Mouse (Mus musculus): Measurements from ENCODE around the gene Pik3ca.
"Not testable (repeated sequence)": the region's sequence is repeated elsewhere in the genome, so short reads cannot be mapped to it uniquely, and the experiment has no call there.

Pik3ca gene

DNA sequence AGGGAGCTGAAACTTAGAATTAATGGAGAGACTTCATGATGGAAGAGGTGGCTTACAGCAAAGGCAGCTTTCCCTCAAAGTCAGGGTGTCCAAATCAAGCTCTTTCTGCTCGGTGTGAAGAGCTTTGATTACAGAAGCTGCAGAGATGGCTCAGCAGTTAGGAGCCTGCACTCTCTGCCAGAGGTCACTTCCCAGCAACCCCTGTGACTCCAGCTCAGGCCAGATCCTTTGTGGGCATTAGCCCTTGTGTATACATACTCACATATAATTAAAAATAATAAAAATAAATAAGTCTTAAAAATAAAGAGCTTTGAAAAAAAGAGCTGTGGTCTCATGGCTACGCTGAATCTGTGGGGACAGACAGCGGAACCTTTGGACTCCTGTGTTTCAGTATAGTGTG, 4.1 kb downstream of the Pik3ca start:
- DNase-seq (ENCODE audit: low read depth, low spot score) = no peak

DNA sequence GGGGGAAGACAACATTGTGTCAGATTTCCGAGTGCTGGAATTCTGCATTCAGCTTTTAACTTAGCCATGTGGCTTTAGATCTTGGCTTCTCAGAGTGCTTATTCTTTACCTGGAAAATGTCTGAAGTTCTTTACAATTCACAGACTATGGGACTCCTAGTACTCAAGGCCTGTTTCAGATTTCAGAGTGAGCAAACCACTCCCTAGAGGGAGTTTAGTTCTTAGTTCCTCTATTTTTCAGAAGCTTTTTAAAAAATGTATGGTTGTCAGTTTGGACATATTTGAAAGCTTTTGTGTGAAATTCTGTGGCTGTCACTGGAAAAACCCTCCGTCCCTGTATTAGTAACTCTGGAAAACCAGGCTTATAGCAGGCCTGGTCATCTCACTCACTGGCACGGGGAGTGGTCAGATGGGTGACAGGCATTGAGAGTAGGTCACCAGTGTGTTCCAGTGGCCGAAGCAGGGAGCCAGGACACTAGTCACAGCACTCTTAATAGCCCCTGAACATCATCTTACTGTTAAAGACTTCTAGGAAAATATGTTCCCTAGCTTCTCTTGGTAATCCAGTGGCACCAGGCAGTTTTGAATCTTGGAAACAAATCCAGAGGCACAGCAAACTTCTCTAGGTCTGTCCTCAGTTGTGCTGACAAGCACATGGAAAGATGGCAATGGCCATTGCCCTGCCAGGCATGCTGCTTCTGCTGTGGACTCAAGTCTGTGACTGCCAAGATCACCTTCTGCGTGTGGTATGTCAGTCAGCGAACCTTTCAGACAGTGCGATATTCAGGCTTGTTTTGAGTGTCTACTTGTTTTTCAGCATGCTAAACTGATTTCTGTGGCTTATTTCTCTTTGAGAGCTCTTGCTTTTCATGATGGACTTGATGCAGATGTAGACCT, 5.8 kb downstream of the Pik3ca start:
- no peak for DNase-seq (ENCODE audit: low read depth, low spot score)

DNA sequence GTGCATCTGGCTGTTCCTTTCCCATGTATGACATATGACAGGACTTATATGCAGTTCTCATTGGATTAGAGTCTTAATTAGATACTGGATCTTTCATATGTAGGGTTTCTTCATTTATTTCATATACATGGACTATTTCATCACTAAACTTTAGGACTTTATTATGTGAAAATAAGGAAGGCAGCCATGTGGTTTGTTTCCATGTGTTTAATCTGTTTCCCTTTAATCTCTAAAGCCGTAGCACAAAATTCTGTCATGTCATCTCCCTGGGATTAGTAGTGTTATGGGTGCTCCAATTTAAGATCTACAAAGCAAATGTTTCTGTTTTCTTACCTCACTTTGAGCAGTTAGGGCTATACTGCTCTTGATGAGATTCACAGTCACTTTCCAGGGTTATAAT, 8.2 kb downstream of the Pik3ca start:
- no peak for DNase-seq (ENCODE audit: low read depth, low spot score)

DNA sequence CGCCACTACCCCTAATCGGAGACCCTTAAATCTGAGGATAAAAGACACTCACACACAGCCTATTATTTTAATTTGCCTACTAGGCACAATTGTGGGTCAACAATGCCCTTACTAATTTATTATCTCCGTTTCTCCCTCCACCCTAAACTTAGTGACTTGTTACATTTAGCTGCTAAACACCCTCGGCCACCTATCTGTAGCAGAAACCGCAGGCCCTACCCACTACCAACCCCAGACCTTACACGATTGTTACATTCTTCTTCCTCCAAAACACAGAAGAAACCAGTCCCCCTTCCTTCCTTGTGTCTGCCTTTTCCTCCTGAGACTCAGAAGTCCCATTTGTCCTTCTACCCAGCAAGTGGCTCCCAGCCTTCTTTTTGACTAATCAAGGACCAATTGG, 9.3 kb downstream of the Pik3ca start:
- no peak for DNase-seq (ENCODE audit: low read depth, low spot score)

DNA sequence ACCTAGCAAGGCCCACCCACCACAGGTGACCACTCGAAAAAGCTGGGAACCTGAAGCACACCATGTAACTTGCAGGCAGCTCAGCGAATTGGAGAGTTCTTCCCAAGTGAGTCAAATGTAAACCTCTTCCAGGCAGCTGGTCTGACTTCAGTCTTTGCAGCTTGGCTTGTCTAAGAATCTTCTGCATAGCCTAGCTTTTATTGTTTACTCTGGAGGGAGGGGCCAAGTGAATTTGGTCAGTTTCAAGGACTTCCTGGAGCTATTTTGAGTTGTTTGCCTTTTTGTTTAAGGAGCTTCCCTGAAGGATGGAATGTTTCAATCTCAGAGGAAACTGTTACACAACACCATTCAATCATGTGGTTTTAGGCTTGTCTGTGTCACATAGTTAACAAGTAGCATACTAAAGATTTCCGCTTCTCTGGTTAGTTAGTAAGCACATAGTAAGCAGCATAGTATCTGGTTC, 11.4 kb downstream of the Pik3ca start:
- no peak for DNase-seq (ENCODE audit: low read depth, low spot score)

DNA sequence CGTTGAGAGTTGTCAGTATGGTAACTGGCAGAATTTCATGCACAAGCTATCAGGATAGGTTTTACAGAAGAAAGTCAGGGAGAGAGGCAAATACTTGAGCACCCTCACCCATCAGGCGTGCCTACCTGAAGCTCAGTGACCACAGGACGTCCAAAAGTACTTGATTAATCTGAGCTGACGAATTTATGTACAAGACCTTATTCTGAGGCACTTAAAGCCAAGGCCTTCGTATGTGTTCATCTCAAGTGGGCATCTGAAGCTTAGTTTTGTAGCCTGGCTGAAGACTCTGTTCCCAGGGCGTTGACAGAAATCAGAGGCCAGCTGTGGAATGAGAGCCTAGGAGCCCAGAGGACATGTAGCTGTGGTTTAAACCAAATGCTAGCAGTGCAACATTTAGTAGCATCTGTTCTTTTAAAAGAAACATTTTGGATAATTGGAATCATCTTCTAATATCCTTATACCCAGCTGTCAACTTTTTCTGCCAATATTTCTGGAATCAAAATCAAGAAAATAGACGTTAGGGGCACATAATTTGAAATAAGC, 15.1 kb downstream of the Pik3ca start:
- DNase-seq (ENCODE audit: low read depth, low spot score) = no peak

DNA sequence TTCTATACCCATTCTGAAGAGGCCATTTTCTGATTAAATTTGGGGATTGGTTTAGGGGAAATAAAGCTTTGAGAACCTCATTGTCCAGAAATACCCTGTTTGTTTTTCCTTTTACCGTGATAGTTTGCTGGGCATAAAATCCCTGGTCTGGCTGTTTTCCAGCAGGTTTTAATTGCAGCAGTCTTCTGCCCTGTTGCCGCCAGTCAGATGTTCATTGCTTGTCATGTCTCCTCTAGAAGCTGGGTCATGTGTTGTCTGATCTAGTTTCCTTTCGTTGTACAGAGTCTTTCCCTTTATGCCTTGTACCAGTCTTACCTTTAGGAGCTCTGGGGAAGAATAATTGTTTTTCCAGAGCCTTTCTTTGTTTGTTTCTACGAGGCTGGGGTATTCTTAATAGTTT, 16.9 kb downstream of the Pik3ca start:
- DNase-seq (ENCODE audit: low read depth, low spot score) = no peak

DNA sequence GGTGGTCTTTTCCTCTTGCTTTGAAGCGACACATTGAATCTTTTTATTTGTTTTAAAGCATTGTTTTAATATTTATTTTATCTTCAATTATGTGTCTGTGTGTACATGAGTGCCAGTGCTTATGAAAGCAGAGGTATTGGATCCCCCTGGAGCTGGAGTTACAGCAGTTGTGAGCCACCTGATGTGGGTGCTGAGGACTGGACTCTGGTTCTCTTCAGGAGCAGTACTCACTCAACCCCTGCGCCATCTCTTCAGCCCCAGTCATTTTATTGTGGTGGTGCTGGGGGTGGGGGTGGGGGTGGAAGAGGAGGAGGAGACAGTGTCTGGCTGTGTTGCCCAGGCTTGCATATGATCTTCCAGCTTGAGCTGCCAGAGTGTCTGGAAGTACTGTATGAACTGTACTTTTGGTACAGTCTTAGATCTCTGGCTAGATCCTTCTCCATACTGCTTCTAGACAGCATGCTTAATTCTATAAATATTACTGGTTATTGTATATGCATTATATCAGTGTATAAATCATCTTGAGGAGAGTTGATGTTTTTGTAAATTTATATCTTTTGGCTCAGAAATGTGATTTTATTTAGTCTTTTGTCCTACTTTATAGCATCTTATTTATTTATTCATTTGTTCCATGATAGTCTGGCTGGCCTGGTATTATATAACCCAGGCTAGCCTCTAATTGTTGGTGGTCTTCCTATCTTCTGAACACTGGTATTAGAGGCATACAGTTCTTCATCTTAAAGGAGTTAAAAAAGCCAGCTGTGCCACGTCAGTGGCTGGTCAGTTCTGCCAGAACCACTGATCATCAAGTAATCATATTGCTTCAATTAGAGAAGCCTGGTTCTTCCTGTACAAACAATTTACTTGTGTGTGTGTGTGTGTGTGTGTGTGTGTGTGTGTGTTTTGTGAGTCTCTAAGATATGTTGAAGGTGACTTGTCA, 18.2 kb downstream of the Pik3ca start:
- DNase-seq (ENCODE audit: low read depth, low spot score) = no peak

DNA sequence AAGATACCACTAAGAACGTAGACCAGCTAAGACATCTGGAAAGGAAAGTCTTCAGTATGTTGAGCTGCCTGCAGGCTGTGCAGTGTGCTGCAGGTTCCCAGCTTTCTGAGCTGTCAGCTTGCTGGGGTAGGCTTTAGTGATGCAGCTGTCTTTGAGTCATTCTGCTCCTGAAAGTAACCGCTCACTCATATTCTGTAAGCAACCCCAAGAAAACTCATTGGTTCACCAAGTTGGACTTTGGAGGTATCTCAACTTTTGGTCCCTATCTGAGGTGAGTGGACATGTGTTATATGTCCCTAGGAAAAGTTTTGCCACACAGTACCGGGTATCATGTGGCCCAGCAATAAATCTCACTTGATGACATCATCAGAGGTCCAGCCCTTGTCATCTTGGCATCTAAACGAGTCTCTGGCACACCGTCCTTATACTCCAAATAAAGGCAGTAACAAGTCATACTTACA, 20.3 kb downstream of the Pik3ca start:
- no peak for DNase-seq (ENCODE audit: low read depth, low spot score)

DNA sequence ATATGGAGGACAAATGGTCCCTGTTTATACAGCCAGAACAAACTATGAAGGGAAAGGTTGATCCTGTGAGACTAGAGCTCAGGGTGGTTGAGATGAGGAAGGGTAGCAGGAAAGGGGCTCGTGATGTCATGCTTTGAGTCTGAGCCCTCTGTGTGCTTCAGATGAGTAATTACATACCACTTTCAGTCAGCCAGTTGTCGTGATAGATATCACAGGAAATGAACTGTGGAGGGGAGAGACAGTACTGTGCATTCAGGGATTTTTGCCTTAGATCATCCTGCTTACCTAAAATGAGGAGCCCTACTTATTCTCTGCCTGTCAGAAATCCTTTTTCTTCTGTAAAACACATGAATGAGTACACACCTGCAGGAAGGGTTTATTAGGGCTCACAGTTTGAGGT, 22.4 kb downstream of the Pik3ca start:
- DNase-seq (ENCODE audit: low read depth, low spot score) = no peak

DNA sequence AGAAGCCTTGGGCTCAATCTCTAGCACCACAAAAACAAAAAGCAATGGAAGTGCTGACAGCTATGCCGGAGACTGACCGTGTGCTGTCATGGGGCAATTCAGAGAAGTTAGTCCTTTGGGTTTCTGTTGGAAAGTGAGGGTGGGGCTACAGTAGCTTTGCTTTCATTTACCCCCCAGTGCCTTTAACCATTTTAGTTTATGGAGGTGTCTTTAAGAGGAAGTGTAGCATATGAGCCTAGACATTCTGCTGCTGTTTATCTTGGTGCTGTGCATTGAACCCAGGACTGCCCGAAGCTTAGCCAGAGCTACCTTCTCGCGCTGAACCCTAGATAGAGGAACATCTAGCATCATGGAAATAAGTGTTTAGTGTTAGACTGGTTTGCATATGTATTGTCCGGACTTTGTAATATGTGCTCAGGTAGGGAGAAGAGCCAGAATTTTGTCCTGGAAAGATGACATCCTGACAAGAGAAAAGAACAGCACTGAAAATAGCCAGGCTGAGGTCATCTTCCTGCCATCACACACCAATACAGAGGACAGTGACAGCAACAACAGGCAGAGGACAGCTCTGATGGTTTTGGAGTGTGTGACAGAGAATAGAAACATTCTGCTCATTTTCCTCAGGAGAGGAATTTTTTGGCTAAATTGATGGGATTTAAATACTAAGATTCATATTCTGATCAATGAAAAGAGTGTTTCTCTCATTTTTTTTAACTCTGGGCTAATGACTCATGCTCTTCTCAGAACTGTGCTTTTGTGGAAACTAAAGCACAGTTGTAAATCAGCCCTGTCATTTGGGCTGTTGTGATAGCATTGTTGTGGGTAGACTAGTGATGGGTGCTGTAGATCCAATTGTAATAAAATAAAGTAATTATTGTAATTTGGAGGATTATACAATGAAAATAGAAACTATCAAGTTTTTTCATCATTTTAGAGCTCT, 23.9 kb downstream of the Pik3ca start:
- DNase-seq (ENCODE audit: low read depth, low spot score) = no peak

DNA sequence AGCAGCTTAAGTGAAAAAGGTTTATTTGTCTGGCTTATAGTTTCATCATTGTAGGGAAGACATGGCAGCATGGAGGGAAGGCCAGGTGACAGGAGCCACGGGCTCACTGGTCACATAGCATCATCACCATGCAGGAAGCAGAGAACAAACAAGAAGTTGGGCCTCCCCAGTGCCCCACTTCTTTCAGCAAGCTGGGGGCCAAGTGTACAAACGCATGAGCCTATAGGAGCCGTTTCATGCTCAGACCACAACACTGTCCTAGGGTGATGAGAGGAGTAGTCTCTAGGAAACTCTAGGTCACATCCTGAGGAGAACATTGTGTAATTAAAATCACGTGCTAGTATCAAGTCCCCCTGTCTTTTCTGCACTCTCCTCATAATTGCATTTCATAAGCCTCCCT, 30.2 kb downstream of the Pik3ca start:
- no peak for DNase-seq (ENCODE audit: low read depth, low spot score)

DNA sequence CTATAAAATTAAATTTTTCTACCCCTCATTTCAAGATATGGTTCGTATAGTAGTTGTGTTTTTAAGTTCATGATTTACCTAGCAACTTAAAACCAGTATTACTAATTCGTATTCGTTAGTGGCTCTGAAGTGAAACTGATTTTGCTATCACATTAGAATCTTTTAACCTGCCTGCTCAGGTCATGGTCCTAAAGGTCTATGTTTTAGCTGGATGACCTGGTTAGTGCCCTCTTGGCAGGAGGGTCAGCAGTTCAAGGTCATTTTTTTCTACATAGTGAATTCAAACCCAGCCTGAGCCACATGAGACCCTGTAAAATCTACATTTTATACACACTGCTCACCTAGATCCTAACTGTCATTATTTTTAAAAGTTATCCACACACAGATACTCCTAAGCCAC, 30.9 kb downstream of the Pik3ca start:
- DNase-seq (ENCODE audit: low read depth, low spot score) = no peak

DNA sequence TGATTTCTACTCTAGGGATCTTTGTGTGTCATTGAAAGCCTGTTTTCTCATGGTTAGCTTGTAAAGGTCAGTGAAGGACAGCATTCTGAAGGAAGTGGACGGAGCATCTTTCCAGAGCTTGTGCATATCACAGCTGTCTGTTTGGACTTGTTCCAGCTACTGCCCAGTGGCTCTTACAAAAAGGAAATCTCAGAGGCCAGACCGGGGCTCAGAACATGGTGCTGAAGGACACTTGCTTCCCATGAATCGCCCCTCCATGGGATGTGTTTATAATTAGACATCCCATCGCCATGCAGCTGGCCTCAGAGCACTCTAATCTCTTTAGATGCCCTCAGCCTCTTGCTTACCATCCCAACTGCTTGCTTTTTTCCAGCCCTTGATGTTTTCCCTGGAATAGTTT, 31.4 kb downstream of the Pik3ca start:
- DNase-seq (ENCODE audit: low read depth, low spot score) = no peak

DNA sequence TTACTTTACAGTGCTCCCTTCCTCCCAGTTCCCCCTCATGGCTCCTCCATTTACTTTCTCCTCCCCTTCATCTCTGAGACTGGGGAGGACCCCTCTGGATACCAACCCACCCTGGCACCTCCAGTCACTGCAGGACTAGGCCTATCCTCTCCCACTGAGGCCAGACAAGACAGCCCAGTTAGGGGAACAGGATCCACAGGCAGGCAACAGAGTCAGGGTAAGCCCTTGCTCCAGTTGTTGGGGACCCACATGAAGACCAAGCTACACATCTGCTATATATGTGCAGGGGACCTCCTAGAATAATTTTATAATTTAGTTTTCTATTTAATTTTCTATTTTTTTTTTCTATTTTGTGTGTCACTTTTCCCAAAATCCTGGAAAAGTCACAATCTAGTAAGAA, 31.9 kb downstream of the Pik3ca start:
- not testable (repeated sequence) for DNase-seq (ENCODE audit: low read depth, low spot score)

DNA sequence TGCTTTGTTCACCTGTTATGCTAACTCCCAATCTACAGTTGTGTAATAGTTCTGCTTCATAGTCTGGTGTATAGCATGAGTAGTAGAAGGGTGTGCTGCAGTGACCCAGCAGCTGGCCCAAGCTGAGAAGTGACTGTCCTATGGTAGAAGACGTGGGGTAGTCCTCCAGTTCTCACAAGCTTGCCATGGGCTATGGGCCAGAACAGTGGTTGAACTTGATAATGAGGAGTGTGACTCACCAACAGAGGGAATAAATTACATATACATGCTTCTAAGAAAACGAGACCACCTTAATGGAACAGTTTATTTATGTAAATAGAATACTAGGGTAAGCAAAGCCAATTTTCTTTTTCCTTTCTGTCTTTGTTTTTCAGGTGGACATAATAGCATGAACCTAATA, 32.9 kb downstream of the Pik3ca start:
- no peak for DNase-seq (ENCODE audit: low read depth, low spot score)

DNA sequence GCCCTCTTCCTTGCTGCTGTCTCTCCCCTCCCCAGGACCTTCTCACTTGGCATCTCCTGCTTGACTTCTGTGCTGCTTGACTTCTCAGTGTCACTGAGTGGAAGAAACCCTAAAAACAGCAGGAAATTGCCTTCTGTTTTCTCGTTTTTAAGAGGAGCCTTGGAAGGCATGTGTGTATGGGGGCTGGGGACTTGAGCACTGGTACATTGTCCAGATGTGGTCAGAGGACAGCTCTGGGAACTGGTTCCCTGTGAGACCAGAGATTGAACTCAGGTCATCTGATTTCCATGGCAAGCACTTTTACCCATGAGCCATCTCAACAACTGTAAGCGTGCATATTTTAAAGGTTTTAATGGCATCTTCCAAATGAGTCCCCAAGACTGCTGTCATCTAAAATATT, 36.5 kb downstream of the Pik3ca start:
- DNase-seq (ENCODE audit: low read depth, low spot score) = no peak

DNA sequence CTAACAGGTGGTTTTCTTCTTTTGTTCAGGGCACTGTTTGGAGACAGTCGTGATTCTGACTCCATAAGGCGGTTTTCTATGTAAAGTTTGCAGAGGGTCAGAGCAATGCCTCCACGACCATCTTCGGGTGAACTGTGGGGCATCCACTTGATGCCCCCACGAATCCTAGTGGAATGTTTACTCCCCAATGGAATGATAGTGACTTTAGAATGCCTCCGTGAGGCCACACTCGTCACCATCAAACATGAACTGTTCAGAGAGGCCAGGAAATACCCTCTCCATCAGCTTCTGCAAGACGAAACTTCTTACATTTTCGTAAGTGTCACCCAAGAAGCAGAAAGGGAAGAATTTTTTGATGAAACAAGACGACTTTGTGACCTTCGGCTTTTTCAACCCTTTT, 38.6 kb downstream of the Pik3ca start:
- DNase-seq (ENCODE audit: low read depth, low spot score) = no peak

DNA sequence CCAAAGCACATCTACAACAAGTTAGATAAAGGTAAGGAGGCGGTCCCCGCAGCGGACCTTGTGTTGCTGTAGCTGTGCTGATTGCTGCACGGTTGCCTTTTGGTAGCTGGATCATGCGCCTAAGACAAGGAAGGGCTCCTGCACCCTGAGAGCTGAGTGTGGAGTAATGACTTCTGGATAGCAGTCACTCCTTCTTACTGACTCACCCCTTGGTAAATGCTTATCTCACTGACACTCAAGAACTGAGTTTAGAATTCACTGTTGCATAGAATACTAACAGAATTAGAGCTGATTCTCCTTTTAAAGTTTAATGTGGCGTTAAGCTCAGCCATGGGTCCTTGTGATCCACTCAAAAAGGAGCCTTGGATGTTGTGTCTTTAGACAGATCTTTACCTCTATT, 39.8 kb downstream of the Pik3ca start:
- DNase-seq (ENCODE audit: low read depth, low spot score) = no peak

DNA sequence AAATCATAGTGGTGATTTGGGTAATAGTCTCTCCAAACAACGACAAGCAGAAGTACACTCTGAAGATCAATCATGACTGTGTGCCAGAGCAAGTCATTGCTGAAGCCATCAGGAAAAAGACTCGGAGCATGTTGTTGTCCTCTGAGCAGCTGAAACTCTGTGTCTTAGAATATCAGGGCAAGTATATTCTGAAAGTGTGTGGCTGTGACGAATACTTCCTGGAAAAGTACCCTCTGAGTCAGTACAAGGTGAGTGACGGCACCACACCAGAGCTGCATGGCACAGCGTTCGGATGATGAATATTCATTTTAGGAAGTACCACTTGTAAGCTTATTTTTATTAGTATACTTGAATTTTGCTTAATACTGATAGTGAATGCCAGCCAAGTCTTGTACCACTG, 40.3 kb downstream of the Pik3ca start:
- no peak for DNase-seq (ENCODE audit: low read depth, low spot score)

DNA sequence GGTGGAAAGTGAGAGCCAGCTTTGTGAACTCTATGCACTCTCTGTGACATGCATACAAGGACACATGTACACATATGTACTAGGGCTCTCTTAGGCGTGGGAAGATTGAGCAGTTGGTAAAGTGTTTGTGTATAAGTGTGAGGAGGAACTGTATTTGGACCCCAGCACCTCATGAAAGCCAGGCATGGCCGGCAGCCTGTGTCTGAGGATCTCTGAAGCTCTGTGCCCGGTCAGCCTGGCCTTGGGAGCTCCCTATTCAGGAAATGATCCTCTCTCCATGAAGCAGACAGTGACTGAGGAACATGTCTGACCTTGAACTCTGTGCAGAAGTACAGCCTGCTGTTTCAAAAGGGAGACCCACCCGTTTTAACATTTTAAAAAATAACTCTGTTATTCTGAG, 41.2 kb downstream of the Pik3ca start:
- DNase-seq (ENCODE audit: low read depth, low spot score) = no peak
